Mouse (Mus musculus) megakaryocyte, embryonic 14.5 days (primary cell): Measurements from ENCODE around the gene Pik3ap1.
A peak's percentile ranks its signal among the peaks of the same experiment; 100 is the strongest.

Experiments used
- FLI1 ChIP-seq: IDR thresholded peaks from 2 replicates; pipeline ENCODE4 v1.6.1; 2012; ENCODE audit warnings: low read length, inconsistent platforms, mixed read lengths
- GATA1 ChIP-seq: IDR thresholded peaks from 3 replicates; pipeline ENCODE4 v1.6.1; 2012; ENCODE audit warnings: mixed read lengths, low read length, inconsistent platforms, borderline replicate concordance

DNA sequence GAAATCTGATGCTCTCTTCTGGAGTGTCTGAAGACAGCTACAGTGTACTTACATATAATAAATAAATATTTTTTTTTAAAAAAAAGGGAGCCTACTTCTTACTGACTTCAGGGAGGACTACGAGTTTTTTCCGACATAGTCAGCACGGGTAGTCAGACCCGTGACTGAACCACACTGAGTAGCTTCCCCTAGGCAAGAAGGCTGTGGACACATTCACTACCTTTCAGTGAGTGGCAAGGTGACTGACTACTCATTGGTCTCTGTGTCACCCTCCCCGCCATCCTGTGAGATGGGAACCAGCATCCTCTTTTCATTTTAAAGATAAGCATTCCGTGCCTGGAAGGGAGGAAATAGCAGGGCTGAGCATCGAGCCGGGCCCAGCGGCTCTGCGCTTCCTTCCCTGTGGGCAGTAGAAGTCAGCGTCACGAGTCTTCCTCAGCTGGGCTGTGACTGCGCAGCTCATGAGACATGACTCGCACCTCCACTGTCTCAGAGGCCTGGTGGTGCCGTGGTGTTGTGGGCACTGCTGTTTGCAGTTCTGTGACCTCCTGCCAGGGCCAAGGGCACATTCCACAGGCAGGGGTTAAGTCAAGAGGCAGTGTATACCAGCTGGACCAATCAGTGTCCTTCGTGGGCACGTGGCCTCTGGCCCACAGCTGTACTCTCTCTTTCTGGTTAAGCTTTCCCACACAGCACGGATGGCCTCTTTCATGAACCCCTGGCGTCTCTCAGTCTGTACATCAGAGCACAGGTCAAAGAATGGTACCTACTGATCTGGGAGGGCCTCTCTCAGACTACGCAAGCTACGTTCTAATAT is 45.7 kb downstream of the Pik3ap1 start:
- TF ChIP-seq GATA1: 0 out of 3 replicates have a peak, but pooled peaks have one; percentile 22
- TF ChIP-seq FLI1: no peak
